Mouse (Mus musculus): ENCODE data around the gene Arhgap27.
A peak's percentile ranks its signal among the peaks of the same experiment; 100 is the strongest.

Gene Arhgap27

DNA sequence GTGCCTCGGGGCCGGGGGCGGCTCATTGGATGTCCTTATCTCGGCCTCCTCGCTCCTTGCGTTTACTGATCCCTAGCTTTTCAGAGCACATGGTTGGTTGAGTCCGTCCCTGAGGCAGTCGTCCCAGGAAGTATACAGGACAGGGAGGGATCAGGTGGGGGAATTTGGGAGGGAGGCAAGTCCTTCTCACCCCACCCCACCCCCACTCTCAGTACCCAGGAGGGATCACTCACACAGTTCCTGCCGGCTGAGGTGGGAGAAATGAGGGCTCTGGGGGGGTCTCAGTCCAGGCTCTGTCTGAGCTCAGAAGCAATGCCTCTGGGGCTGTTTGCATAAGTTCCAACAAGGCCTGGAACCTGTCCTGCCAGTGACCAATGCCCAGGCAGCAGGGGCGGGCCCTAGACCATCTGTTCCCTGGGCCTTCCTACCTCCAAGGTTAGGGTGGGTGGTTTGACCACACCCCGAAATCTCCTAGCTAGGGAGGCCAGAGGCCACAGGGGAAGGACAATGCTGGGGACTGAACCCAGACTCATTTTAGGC is 7.4 kb downstream of the Arhgap27 start:
- DNase-seq (ENCODE audit: inconsistent ontology term), result no peak

DNA sequence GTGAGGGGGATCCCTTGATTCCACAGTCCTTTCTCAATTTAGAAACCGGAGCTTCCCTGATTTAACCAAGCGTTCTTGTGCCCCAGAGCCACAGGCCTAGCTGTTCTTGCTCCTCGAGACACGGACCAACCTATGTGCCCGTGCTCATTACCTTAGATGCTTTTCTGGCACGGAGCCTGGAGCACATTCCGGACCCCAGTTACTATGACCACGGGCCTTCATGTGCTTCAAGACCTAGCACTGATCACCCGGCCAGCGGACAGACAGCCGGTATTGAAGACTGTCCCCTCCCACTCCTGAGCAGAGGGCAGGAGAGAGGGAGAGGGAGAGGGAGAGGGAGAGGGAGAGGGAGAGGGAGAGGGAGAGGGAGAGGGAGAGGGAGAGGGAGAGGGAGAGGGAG is 8.2 kb downstream of the Arhgap27 start:
- no peak for DNase-seq (ENCODE audit: inconsistent ontology term)

GRCm38 (mm10) chr11:103354033-103354432 is 9.5 kb downstream of the Arhgap27 start:
- DNase-seq (ENCODE audit: inconsistent ontology term), result peak; percentile 47

DNA sequence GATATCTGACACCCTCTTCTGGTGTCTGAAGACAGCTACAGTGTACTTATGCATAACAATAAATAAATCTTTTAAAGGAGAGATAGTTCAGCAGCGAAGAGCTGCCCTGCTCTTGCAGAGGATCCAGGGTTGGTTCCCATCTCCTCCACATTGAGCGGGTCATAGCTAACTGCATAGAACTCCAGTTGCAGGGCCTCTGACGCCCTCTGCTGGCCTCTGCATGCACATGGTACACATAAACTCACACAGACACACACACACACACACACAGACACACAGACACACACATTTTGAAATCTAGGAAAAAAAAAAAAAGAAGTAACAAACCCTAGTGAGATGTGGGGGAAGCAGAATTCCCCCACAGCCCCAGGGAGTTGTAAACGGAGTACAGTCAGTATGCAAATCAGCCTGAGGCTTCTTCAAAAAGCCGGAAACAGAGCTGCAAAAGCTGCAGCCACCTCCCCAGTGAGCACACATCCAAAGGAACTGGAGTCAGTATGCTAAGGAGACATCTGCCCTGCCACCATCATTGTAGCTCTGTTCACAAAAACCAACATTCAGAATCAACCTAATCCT is 11.2 kb downstream of the Arhgap27 start:
- DNase-seq (ENCODE audit: inconsistent ontology term), result no peak

GRCm38 (mm10) chr11:103350711-103351315 is 12.7 kb downstream of the Arhgap27 start:
- DNase-seq (ENCODE audit: inconsistent ontology term), result no peak

DNA sequence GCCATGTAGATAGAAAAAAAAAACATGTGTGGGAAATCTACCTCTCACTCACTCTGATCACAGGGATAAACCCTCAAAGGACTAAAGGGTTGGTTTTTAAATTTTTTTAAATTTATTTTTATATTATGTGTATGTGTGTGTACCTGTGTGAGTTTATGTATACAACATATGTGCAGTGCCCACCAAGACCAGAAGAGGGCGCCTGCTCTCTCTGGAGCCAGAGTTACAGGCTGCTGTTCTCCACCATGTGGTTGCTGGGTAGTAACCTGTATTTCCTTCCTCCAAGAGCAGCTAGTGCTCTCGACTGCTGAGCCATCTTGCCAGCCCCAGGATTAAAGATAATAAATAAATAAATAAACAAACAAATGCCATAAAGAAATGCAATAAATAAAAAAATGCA is 13.8 kb downstream of the Arhgap27 start:
- DNase-seq (ENCODE audit: inconsistent ontology term), result no peak

DNA sequence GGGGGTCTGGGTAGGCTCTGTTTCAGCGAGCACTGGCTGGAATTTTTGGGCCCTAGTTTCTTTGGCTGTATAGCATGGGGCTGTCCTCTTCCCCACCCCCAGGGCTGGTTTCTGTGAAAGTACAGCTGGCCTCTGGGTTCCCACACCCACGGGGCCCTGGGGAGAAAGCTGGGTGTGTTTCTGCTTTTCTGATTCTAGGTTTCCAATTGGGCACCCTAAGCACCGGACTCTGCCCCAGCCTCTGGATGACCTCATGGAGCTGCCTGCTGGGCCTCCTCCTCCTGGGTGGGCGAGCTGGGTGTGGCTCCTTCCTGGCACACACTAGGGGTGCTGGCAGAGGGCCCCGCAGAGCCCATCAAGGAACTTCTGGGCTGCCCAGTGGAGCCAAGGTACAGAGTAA is 16.8 kb downstream of the Arhgap27 start:
- DNase-seq (ENCODE audit: inconsistent ontology term), result peak; percentile 60

GRCm38 (mm10) chr11:103346236-103346635 is 17.3 kb downstream of the Arhgap27 start:
- DNase-seq (ENCODE audit: inconsistent ontology term), result no peak

GRCm38 (mm10) chr11:103345408-103346091 is 17.9 kb downstream of the Arhgap27 start:
- no peak for DNase-seq (ENCODE audit: inconsistent ontology term)

DNA sequence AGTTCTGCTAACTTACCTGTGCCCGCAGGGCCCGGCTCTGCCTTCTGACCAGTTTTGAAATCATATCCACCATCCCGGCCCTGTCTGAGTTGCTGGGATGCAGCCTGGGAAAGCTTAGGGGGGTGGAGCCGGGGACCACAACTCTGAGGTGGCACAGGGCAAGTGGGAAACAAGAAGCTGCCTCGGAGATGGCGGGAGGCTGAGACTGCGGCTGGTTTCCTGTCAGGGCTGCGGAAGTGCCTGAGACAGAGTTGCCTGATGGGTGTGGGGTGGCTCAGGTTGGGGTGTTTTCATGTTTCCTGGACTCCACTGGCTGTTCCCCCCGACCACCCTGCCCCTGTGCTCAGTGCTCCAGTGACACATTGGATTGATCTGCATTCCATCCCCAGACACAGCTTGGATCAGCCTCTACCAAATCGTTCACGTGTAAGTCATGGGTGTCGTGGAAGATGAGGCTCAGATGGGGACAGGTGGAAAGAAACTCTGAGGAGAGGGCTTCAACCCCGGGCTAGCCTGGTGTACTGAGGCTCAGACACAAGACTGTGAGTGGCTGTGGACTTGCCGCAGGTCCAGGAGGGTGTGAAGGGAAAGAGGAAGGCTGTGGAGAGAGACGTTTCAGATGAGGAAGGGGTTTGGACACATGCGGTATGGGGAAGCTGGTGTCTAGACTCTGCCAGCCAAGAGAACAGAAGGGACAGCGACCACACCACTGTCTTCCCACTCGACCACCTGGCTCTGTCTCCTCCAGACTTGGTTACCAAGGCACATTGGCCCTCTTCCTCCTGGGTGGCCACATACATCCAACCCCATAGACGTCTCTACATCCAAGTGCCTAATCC is 18.8 kb downstream of the Arhgap27 start:
- DNase-seq (ENCODE audit: inconsistent ontology term), result no peak

DNA sequence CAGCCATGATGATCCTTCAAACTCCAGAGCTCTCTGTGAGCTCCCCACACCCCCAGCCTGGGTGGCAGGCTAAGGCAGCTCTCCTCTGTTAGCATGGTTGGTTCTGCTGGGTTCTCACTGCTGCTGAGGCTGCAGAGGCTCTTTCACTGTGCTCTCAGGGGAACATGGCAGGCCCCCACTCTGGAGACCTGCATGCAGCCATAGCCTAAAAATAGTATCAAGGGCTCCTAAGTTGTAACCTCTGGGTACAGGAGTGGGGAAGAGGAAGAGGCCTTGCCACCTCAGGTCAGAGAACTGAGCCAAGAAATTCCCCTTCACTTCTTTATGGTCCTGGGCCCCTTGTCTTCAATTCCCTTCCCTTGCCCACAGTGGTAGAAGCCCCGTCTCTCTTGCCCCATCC is 19.6 kb downstream of the Arhgap27 start:
- no peak for DNase-seq (ENCODE audit: inconsistent ontology term)

DNA sequence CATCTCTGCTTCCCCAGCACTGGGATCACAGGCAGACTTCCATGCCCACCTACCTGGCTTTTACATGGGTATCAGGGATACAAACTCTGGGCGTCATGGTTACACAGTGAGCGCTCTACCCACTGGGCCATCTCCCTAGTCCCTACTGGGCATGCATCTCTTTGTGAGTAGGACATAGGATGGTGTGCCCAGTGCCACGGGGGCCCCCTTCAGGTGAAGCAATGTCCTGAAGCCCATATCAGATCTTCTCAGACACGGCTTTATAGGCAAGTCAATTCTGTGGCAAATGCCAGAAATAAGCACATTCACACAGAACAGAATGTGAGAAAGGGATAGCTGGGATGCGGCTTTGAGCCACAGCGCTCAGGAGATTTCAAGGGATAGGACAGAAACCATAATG is 20.4 kb downstream of the Arhgap27 start:
- DNase-seq (ENCODE audit: inconsistent ontology term), result no peak

- no peak for DNase-seq (ENCODE audit: inconsistent ontology term)
These were observed 22.8 kb downstream of the Arhgap27 start for GRCm38 (mm10) chr11:103340677-103341076.

- DNase-seq (ENCODE audit: inconsistent ontology term), result no peak
These were observed 23.4 kb downstream of the Arhgap27 start for GRCm38 (mm10) chr11:103340130-103340529.

GRCm38 (mm10) chr11:103339414-103340119 is 23.9 kb downstream of the Arhgap27 start:
- DNase-seq (ENCODE audit: inconsistent ontology term), result no peak

DNA sequence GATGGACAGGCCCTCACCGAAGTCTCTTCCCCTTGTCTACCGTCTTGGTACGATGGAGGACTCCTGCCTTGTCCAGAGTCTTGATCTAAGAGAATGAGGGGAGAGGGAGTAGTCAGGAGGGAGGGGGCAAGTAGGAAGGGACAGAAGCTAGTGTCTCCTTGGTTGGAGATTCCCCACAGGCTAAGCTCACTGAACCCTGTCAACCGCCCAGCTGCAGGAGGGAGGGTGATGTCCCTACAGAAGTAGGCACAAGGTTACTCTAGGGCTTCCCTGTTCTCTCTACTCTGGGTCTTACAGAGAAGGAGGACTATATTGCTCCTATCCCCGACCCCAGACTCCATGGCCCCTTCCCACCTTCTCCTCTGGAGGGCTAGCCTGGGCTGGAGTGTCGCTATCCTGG is 24.8 kb downstream of the Arhgap27 start:
- DNase-seq (ENCODE audit: inconsistent ontology term), result no peak

GRCm38 (mm10) chr11:103338119-103338518 is 25.4 kb downstream of the Arhgap27 start:
- no peak for DNase-seq (ENCODE audit: inconsistent ontology term)

DNA sequence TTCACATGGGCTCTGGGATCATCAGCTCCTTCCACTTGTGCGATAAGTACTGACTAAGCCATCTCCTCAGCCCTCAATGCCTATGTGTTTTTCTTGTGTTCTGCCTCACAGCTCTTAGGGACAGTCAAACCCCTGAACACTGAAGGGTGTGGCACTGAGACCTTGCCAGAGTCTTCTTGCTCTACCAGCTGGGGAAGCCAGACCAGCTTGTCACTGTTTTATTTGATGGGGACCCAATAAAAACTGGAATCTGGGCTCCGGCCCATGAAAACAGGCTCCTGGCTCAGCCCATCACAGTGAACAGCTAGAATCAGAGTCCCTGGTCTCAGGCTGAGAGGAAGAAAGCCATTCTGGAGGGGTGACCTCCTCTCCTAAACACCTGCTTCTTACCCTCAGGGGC is 26.3 kb downstream of the Arhgap27 start:
- no peak for DNase-seq (ENCODE audit: inconsistent ontology term)

- DNase-seq (ENCODE audit: inconsistent ontology term), result no peak
These were observed 27.9 kb downstream of the Arhgap27 start for GRCm38 (mm10) chr11:103335561-103335960.

GRCm38 (mm10) chr11:103334925-103335324 is 28.6 kb downstream of the Arhgap27 start:
- DNase-seq (ENCODE audit: inconsistent ontology term), result no peak

- DNase-seq (ENCODE audit: inconsistent ontology term), result peak; percentile 51
These were observed 29.6 kb downstream of the Arhgap27 start for GRCm38 (mm10) chr11:103333719-103334398.

Data from Muller cell, postnatal 12 days (primary cell).